Mouse (Mus musculus) C2C12 (cell line): ENCODE results near the gene Anp32e. TPM values are rescaled to one million over a fixed set of nuclear protein-coding genes. Genes with fewer than 3 reads are reported as not detected.

Experiments used
- H3K27me3 ChIP-seq: one replicate; pipeline ENCODE4 v1.6.1; 2011; ENCODE audit not compliant: control insufficient read depth, insufficient read depth, insufficient read length
- H3K36me3 ChIP-seq: one replicate; pipeline ENCODE4 v1.6.1; 2011; ENCODE audit not compliant: control insufficient read depth, insufficient read depth
- H3K4me3 ChIP-seq: one replicate; pipeline ENCODE4 v1.5.1; 2011; ENCODE audit warnings: mild to moderate bottlenecking, control low read depth; ENCODE audit not compliant: poor library complexity, insufficient read depth, severe bottlenecking
- H3K79me2 ChIP-seq: one replicate; pipeline ENCODE4 v1.6.1; 2011; ENCODE audit not compliant: control insufficient read depth, insufficient read depth
- H3K79me3 ChIP-seq: one replicate; pipeline ENCODE4 v1.6.1; 2011; ENCODE audit warnings: low read depth, control low read depth
- H3ac ChIP-seq: one replicate; pipeline ENCODE3; 2011; ENCODE audit warnings: low read depth; ENCODE audit not compliant: control insufficient read depth, insufficient read length
- CEBPB ChIP-seq: IDR thresholded peaks from one replicate; pipeline ENCODE4 v1.6.1; 2011; ENCODE audit warnings: low read depth, mild to moderate bottlenecking, control low read depth, moderate library complexity
- CTCF ChIP-seq: IDR thresholded peaks from one replicate; pipeline ENCODE4 v1.5.1; 2011; ENCODE audit not compliant: control insufficient read depth, insufficient read depth, insufficient read length
- FOSL1 ChIP-seq: IDR thresholded peaks from one replicate; pipeline ENCODE4 v1.8.0; 2011; ENCODE audit warnings: mild to moderate bottlenecking, low read length; ENCODE audit not compliant: poor library complexity, insufficient read depth, severe bottlenecking
- MAX ChIP-seq: IDR thresholded peaks from one replicate; pipeline ENCODE4 v1.6.1; 2011; ENCODE audit warnings: mild to moderate bottlenecking, control low read depth
- MYOD1 ChIP-seq: IDR thresholded peaks from one replicate; pipeline ENCODE4 v1.6.1; 2011; ENCODE audit warnings: low read depth; ENCODE audit not compliant: control insufficient read depth, insufficient read length
- MYOG ChIP-seq: IDR thresholded peaks from one replicate; pipeline ENCODE4 v1.6.1; 2011; ENCODE audit not compliant: control insufficient read depth, insufficient read length; ENCODE audit errors: extremely low read depth
- USF1 ChIP-seq: IDR thresholded peaks from one replicate; pipeline ENCODE4 v1.6.1; 2011; ENCODE audit warnings: low read depth, mild to moderate bottlenecking, control low read depth, moderate library complexity
- long read RNA-seq, 2 experiments: library from polyadenylated mRNA; unstranded; transcript quantifications; one replicate each; pipeline ENCODE4 v2.0.0; 2019 to 2020
- polyA plus RNA-seq: library from polyadenylated mRNA; unstranded; fragments of >200 nt; fragmentation: generic; extraction: Trizol; gene quantifications from one replicate; pipeline ENCODE4 v1.2.1, GENCODE M21; 2012; ENCODE audit warnings: missing spikeins

The Anp32e gene
- 66.3 TPM for polyA plus RNA-seq
- long read RNA-seq, experiment 1, transcript Anp32e-201 (7 exons, 1,381 nt): minor isoform, 5 of 76 reads
- long read RNA-seq, experiment 1, transcript Anp32e-202 (7 exons, 3,274 nt): major isoform, 56 of 76 reads
- long read RNA-seq, experiment 1, partial matches to known transcripts: 10 of 76 reads
- long read RNA-seq, experiment 1, other reads (novel, unspliced or antisense): 5 of 76 reads
- long read RNA-seq, experiment 2, transcript Anp32e-201 (7 exons, 1,381 nt): minor isoform, 35 of 560 reads
- long read RNA-seq, experiment 2, transcript Anp32e-202 (7 exons, 3,274 nt): major isoform, 495 of 560 reads
- long read RNA-seq, experiment 2, partial matches to known transcripts: 17 of 560 reads
- long read RNA-seq, experiment 2, other reads (novel, unspliced or antisense): 12 of 560 reads

GRCm38 (mm10) chr3:95928658-95929503, at the start of gene Anp32e:
Gene Anp32e, plus strand, starts transcription at chr3:95929246.
- H3ac ChIP-seq: peak within 1 kb of the TSS; percentile 96
- H3K4me3 ChIP-seq: peak within 1 kb of the TSS; percentile 95
- H3K27me3 ChIP-seq: no peaks in the 10 kb centered on the region
- peaks cover 43% of the 10 kb centered on the region for H3K79me3 ChIP-seq
- H3K36me3 ChIP-seq: peaks cover 11% of the 10 kb centered on the region
- peaks cover 48% of the 10 kb centered on the region for H3K79me2 ChIP-seq
- TF ChIP-seq USF1 (no peak), MAX (peak; percentile 4)

- H3K27me3 ChIP-seq: no peaks in the 10 kb centered on the region
- H3K79me2 ChIP-seq: no peaks in the 10 kb centered on the region
- peak within 1 kb of the TSS; percentile 82 for H3ac ChIP-seq
- H3K79me3 ChIP-seq: no peaks in the 10 kb centered on the region
- H3K36me3 ChIP-seq: no peaks in the 10 kb centered on the region
- TF ChIP-seq MYOD1 (no peak), FOSL1 (no peak), CEBPB (peak; percentile 71), MAX (peak; percentile 88), USF1 (peak; percentile 100)
- peak within 1 kb of the TSS; percentile 41 for H3K4me3 ChIP-seq
These were observed 46.8 kb upstream of the Anp32e start, which contains the start of gene Ciart for GRCm38 (mm10) chr3:95881979-95882815. Gene Ciart, minus strand, starts transcription at chr3:95882251.

GRCm38 (mm10) chr3:95882816-95883425, 46.1 kb upstream of the Anp32e start:
- TF ChIP-seq FOSL1: no peak
- peak; percentile 28 for TF ChIP-seq CTCF
- TF ChIP-seq MYOD1: no peak
- no peak for TF ChIP-seq USF1
- TF ChIP-seq MYOG: no peak
- no peak for TF ChIP-seq MAX
- Histone ChIP-seq H3K79me3 (no peaks in the 10 kb centered on the region), H3K36me3 (no peaks in the 10 kb centered on the region), H3K79me2 (no peaks in the 10 kb centered on the region), H3K4me3 (peak overlapping the region; percentile 41), H3K27me3 (no peaks in the 10 kb centered on the region), H3ac (peak overlapping the region; percentile 82)

GRCm38 (mm10) chr3:95884400-95884799, 44.6 kb upstream of the Anp32e start:
- no peaks in the 10 kb centered on the region for H3K27me3 ChIP-seq
- H3ac ChIP-seq: no peak overlapping the region
- H3K36me3 ChIP-seq: no peaks in the 10 kb centered on the region
- TF ChIP-seq MAX (no peak), CTCF (no peak), USF1 (no peak), CEBPB (no peak), MYOD1 (no peak), FOSL1 (no peak), MYOG (no peak)
- no peaks in the 10 kb centered on the region for H3K79me2 ChIP-seq
- no peaks in the 10 kb centered on the region for H3K79me3 ChIP-seq
- no peak overlapping the region for H3K4me3 ChIP-seq

GRCm38 (mm10) chr3:95887596-95887995, 41.5 kb upstream of the Anp32e start:
- no peak overlapping the region for H3K4me3 ChIP-seq
- TF ChIP-seq CTCF: no peak
- TF ChIP-seq MYOD1: no peak
- no peak for TF ChIP-seq CEBPB
- H3K79me2 ChIP-seq: no peaks in the 10 kb centered on the region

More at GRCm38 (mm10) chr3:95887596-95887995, 41.5 kb upstream of the Anp32e start:
- H3ac ChIP-seq: no peak overlapping the region
- H3K36me3 ChIP-seq: no peaks in the 10 kb centered on the region
- no peaks in the 10 kb centered on the region for H3K27me3 ChIP-seq
- no peaks in the 10 kb centered on the region for H3K79me3 ChIP-seq
